Mouse (Mus musculus): ENCODE data around the gene Neurog2.
A peak's percentile ranks its signal among the peaks of the same experiment; 100 is the strongest.

GRCm38 (mm10) chr3:127639875-127640761 lies 7.2 kb downstream of the Neurog2 start:
- TF ChIP-seq POLR2A (IDR thresholded peaks at IDR 0.05; ENCODE audit: control insufficient read depth, low read depth, low read length) (no peak), CTCF (IDR thresholded peaks at IDR 0.05; ENCODE audit: control insufficient read depth, insufficient read depth, insufficient replicate concordance, low read depth, low read length) (peak; percentile 57; the same call in 1 of the 2 replicates)

Data from testis, adult 2 months (tissue).